Mouse (Mus musculus) heart, adult 2 months (tissue): ENCODE data around the gene Katnal1.

ENCODE experiments used
- CTCF ChIP-seq: fragments of 200-600 bp; IDR thresholded peaks from 2 replicates; pipeline ENCODE4 v1.8.1; 2022; ENCODE audit warnings: antibody characterized with exemption, mild to moderate bottlenecking, moderate library complexity
- POLR2A ChIP-seq: fragments of 200-500 bp; IDR thresholded peaks from 2 replicates; pipeline ENCODE4 v1.6.1; 2011; ENCODE audit warnings: mild to moderate bottlenecking, low read depth, low read length, control low read depth; ENCODE audit not compliant: insufficient read depth

- TF ChIP-seq POLR2A (no peak), CTCF (peak; percentile 57)
Measured at GRCm38 (mm10) chr5:148942305-148942704, 13.2 kb upstream of the Katnal1 start.
